Mouse (Mus musculus): ENCODE measurements at regions not wholly inside any gene's neighbourhood (a gene's known extent, or its start where the extent isn't known, plus 50 kb on each side); places are given as distances from the start of the nearest gene placed in this dataset.

DNA sequence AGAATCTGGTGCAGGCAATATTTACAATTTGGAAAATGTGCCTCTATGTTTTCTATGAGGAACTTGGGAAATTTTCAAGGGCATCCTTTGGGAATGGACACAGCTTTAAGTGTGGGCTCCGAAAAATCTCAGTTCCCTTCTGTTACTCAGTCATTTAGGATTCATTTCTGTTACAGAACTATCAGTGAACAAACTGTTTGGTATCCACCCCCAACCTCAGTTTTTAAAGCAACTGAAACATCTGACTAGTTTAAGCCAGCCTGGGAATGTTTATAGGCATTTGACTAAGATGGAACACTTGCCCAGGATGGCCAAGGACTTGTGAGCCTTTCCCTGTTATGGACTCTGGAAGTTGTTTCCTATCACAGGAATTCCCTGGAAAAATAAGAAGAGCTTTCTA is 280.0 kb upstream of the Prickle1 start:
- TF ChIP-seq POLR2A (IDR thresholded peaks at IDR 0.05; ENCODE audit: extremely low read depth, insufficient read depth, low read length) = no peak
- no peak for TF ChIP-seq CTCF (IDR thresholded peaks at IDR 0.05; ENCODE audit: extremely low read depth, insufficient read depth, low read length)
